Mouse (Mus musculus) ES-E14 (cell line): ENCODE results near the gene Ttc32.

Experiments used
- CHD2 ChIP-seq: IDR thresholded peaks from 2 replicates; pipeline ENCODE4 v1.6.1; 2014; ENCODE audit warnings: mild to moderate bottlenecking, low read depth, low read length, inconsistent platforms
- MAFK ChIP-seq: IDR thresholded peaks from 2 replicates; pipeline ENCODE4 v1.6.1; 2014; ENCODE audit warnings: mild to moderate bottlenecking, low read depth, low read length, inconsistent platforms; ENCODE audit not compliant: insufficient read depth
- ZC3H11A ChIP-seq: IDR thresholded peaks from 2 replicates; pipeline ENCODE4 v1.6.1; 2012; ENCODE audit warnings: low read depth, mild to moderate bottlenecking, inconsistent platforms, low read length, borderline replicate concordance
- ZNF384 ChIP-seq: IDR thresholded peaks from 2 replicates; pipeline ENCODE4 v1.6.1; 2012; ENCODE audit warnings: low read depth, low read length, inconsistent platforms

DNA sequence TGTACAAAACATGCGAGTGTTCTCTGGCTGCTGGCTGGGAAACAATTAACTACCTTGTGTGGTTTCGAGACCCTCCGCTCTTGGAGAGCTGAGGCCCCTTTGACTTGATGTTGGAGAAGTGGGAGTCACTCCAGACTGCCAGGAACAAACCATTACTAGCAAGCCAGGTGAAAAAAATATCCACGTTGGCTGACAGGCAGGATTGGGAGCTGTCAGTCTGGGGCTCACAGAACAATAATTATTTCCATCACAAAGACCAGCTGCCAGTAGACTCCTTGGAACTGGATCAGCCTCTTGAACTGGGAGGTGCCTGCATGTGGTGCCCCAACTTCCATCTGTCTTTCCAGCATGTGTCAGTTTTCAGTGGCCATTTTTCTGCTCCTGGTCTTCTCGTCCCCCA is 12.5 kb downstream of the Ttc32 start:
- no peak for TF ChIP-seq CHD2
- no peak for TF ChIP-seq ZC3H11A
- no peak for TF ChIP-seq ZNF384
- no peak for TF ChIP-seq MAFK
